Mouse (Mus musculus) cerebellum, adult 2 months (tissue): ENCODE results near the gene Vps39. TPM values are rescaled to one million over a fixed set of nuclear protein-coding genes. Genes with fewer than 3 reads are reported as not detected.

ENCODE experiments used
- DNase-seq, 2 experiments: peaks; one replicate each; pipeline ENCODE4 v3.0.0; 2021
- H3K27ac ChIP-seq: fragments of 200-500 bp; 2 replicates; pipeline ENCODE4 v1.5.1; 2012; ENCODE audit warnings: low read length, control low read depth, inconsistent platforms; ENCODE audit not compliant: insufficient read depth
- H3K27me3 ChIP-seq: fragments of 200-500 bp; 2 replicates; pipeline ENCODE4 v1.6.1; 2012; ENCODE audit warnings: inconsistent platforms, mild to moderate bottlenecking, low read length, moderate library complexity; ENCODE audit not compliant: control insufficient read depth, insufficient read depth
- H3K4me1 ChIP-seq: fragments of 200-500 bp; 2 replicates; pipeline ENCODE4 v1.6.1; 2011; ENCODE audit warnings: low read length; ENCODE audit not compliant: control insufficient read depth, insufficient read depth
- H3K4me3 ChIP-seq: fragments of 200-500 bp; replicated peaks from 2 replicates; pipeline ENCODE3; 2011; ENCODE audit warnings: mild to moderate bottlenecking, low read depth, low read length, control low read depth; ENCODE audit not compliant: insufficient read depth
- CTCF ChIP-seq: fragments of 200-500 bp; IDR thresholded peaks from 2 replicates; pipeline ENCODE4 v1.5.1; 2011; ENCODE audit warnings: low read depth, mild to moderate bottlenecking, control low read depth, low read length, moderate library complexity, borderline replicate concordance; ENCODE audit not compliant: insufficient read depth
- POLR2A ChIP-seq: fragments of 200-500 bp; IDR thresholded peaks from 2 replicates; pipeline ENCODE4 v1.6.1; 2011; ENCODE audit warnings: low read length, control low read depth, borderline replicate concordance; ENCODE audit not compliant: insufficient read depth
- WGBS: fragments of 180-500 bp; shearing (Covaris S2); methylation state at CpG from one replicate; pipeline ENCODE4 v1.1.7; 2018; 5-methylcytosine and 5-hydroxymethylcytosine counted together
- polyA plus RNA-seq: library from polyadenylated mRNA; depleted of rRNA; stranded (reverse); fragments of >200 nt; gene quantifications from 2 replicates; pipeline ENCODE4 v1.2.3, GENCODE M21; 2012

The Vps39 gene
- polyA plus RNA-seq, 1 experiment, result 66.1 TPM

DNA sequence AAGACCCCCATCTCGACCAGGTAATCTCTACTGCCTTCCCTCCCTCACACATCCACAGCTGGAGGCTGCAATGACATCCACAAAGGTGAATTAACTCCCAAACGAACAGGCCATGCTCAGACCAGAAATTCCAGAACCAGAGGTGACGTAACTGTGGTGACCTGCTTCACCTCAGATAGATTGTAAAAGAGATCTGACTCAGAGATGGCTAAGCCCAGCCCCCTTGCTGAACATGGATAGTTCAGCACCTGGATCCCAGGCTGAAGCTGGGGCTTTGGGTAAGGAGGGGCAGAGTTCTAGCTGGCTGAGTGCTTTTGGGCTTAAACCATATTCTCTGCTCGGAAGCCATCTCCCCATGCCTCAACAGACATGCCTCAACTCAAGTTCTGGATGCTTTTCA, 37.9 kb downstream of the Vps39 start:
- no peak for TF ChIP-seq POLR2A
- no peak overlapping the region for H3K27ac ChIP-seq
- WGBS, result 81% methylated on average over 4 of the region's 4 CpGs
- no peak for DNase-seq
- no peak overlapping the region for H3K4me3 ChIP-seq
- no peaks in the 10 kb centered on the region for H3K4me1 ChIP-seq
- H3K27me3 ChIP-seq, result no peaks in the 10 kb centered on the region

DNA sequence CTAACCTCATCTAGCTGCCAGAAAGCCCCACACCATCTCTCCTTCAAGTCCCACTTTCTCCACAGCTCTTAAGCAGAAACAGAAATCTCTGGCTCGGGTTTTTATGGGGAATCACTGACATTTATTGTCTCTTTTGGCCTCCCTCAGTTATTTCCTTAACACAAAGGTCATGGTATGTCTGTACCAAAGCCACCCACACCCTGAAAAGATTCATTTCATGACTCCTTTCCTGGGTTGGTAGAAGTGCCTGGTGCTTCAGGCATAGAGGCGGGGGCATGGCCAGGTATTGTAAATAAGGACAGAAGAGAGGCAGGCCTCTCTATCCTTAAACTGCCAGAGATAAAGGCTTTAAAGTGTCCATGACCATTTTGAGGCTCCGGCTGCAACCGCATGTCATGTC, 38.5 kb downstream of the Vps39 start:
- no peak for DNase-seq
- Histone ChIP-seq H3K27ac (no peak overlapping the region), H3K27me3 (no peaks in the 10 kb centered on the region), H3K4me3 (no peak overlapping the region), H3K4me1 (no peaks in the 10 kb centered on the region)
- TF ChIP-seq POLR2A, result no peak
- TF ChIP-seq CTCF, result no peak
- WGBS, result 92% methylated on average over 4 of the region's 4 CpGs

DNA sequence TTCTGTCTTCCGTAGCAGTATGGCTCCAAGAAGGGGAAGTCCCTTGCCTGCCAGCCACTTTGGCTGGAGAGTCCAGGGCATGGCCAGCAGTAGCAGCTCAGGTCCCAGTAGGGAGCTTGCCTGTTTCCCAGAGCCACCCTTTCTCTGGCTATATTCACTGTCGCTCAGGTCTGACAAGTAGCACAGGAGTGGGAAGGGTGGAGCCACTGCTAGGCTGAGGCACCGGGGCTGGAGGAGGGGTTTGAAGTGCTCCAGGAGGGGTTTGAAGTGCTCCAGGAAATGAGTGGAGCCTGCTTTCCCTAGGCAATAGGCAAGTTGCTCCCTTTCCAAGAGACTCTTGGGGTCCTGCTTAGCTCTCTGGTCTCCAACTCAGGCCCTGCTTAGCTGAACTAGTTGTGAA, 39.0 kb downstream of the Vps39 start, which contains the start of gene Pla2g4f:
Gene Pla2g4f, minus strand, starts transcription at position 190 of the 400 bp plus-strand sequence.
- 20% methylated on average over 3 of the region's 3 CpGs for WGBS
- H3K27me3 ChIP-seq, result no peaks in the 10 kb centered on the region
- no peak within 1 kb of the TSS for H3K4me3 ChIP-seq
- H3K4me1 ChIP-seq, result no peaks in the 10 kb centered on the region
- TF ChIP-seq POLR2A, result no peak
- TF ChIP-seq CTCF, result no peak
- DNase-seq, result no peak
- no peak within 1 kb of the TSS for H3K27ac ChIP-seq

DNA sequence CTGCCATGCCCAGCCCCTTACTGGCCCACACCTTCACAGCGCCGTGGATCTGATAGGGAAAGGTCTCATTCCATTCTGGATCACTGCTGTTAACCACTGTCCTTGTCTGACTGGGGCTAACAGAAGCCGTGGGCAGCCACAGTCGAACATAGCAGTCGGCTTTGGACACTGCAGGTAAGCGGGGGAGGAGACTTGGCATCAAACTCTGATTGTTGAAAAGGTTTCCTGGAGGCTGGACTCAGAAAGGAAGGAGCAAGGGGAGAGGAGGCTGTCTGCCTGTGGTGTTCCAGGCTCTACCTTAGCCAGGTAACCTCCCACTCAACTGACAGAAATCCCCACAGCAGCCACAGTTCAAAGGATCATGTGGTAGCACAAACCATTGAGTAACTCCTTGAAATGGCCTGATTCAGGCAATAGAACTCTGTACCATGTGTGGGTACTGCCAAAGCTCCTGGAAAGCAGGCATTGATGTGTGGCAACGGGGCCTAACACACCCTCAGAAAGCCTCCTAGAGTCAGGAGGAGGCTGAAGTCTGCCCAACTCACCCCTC, 40.6 kb downstream of the Vps39 start:
- TF ChIP-seq CTCF (no peak), POLR2A (no peak)
- no peak for DNase-seq
- Histone ChIP-seq H3K27me3 (no peaks in the 10 kb centered on the region), H3K4me3 (no peak overlapping the region), H3K4me1 (no peaks in the 10 kb centered on the region), H3K27ac (no peak overlapping the region)
- 64% methylated on average over 7 of the region's 7 CpGs for WGBS

DNA sequence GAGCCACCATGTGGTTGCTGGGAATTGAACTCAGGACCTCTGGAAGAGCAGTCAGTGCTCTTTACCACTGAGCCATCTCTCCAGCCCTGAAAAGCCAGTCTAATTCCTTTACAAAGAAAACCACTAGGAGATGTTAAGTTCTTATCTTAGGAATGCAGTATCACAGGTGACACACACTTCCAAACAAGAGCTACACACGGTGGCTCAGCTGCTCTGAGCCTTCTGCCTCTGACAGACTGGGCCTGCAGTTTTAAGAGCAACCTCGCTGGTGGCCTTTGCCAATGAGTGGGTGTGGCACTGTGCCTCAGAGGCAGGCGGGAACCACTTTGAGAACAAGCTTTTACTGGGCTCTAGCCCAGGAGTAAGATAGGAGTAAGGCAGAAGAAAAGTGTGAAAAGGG, 48.8 kb downstream of the Vps39 start:
- 20% methylated on average over 3 of the region's 3 CpGs for WGBS
- Histone ChIP-seq H3K27ac (no peak overlapping the region), H3K4me1 (no peaks in the 10 kb centered on the region), H3K4me3 (no peak overlapping the region), H3K27me3 (no peaks in the 10 kb centered on the region)
- no peak for DNase-seq
- TF ChIP-seq CTCF (no peak), POLR2A (no peak)

DNA sequence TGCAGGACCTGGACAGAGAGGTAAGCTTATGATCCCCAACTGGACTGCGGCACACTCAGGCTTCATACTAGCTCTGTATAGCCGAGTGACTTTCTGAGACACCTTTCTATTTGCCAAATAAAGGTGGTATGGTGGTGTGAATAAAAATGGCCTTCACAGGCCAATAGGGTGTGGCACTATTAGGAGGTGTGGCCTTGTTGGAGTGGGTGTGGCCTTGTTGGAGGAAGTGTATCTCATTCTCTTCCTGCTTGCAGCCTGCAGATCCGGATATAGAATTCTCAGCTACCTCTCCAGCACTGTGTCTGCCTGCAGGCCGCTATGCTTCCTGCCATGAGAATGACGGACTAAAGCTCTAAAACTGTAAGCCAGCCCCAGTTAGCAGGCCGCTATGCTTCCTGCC, 51.9 kb downstream of the Vps39 start:
- no peak for DNase-seq
- Histone ChIP-seq H3K4me3 (no peak overlapping the region), H3K4me1 (no peaks in the 10 kb centered on the region), H3K27ac (no peak overlapping the region), H3K27me3 (no peaks in the 10 kb centered on the region)
- no peak for TF ChIP-seq POLR2A
- TF ChIP-seq CTCF, result no peak
- WGBS, result 93% methylated on average over 6 of the region's 6 CpGs

DNA sequence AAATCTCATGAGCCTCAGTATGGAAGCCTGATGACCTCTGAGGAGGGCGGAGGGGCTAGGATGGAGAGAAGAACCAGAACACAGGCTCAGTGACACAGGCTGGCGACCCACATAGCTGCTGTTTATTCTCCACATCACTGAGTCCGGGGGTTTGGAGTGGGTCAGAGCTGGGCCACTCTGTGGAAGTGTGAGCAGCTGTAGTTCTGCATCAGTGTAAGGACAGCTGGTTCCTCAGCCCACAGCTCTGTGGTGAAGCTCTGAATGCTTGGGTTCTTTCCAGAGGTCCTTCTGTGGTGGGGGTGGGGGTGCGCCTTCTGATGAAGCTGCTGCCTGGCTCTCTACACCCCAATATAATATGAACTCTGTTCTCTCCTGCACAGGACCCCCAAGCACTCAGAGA, 53.1 kb downstream of the Vps39 start:
- TF ChIP-seq POLR2A (no peak), CTCF (no peak)
- WGBS, result 67% methylated on average over 4 of the region's 4 CpGs
- DNase-seq, result no peak
- Histone ChIP-seq H3K4me1 (no peaks in the 10 kb centered on the region), H3K27ac (no peak overlapping the region), H3K4me3 (no peak overlapping the region), H3K27me3 (no peaks in the 10 kb centered on the region)

DNA sequence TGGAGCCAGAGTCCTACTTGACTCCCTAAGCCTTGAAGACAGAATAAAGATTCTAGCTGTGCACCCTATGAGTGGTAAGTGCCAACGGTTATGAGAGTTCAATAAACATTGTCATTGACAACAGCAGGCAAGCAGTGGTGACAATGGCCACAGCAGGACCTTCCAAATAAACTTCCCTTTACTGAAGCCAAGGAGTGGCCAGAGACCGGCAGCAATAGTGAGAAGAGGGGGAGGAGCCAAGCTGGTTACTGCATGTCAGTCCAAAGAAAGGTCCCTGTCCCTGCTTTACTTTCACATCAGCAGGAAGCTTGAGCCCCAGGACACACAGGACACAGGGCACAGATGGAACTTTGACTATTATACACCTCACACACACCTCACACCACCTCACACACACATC, 56.8 kb downstream of the Vps39 start:
- no peak for TF ChIP-seq CTCF
- Histone ChIP-seq H3K27ac (no peak overlapping the region), H3K4me1 (no peaks in the 10 kb centered on the region), H3K4me3 (no peak overlapping the region), H3K27me3 (no peaks in the 10 kb centered on the region)
- 13% methylated on average over 2 of the region's 2 CpGs for WGBS
- no peak for DNase-seq
